Mouse (Mus musculus) heart, embryonic 16.5 days (tissue): ENCODE results near the gene Cenpi. TPM values are rescaled to one million over a fixed set of nuclear protein-coding genes. Genes with fewer than 3 reads are reported as not detected.

Experiments used
- ATAC-seq: fragments of 200-750 bp; cut with Nextera tagmentation; replicated peaks from 2 replicates; pipeline ENCODE4 v1.8.0; 2017; ENCODE audit warnings: moderate number of reproducible peaks; ENCODE audit not compliant: insufficient read depth, low FRiP score; ENCODE audit errors: extremely low read depth
- H3K27ac ChIP-seq: fragments of 300-500 bp; sonication (generic); 2 replicates; pipeline ENCODE4 v1.5.1; 2014; ENCODE audit warnings: mild to moderate bottlenecking, low read length, control low read depth, moderate library complexity
- H3K27me3 ChIP-seq: fragments of 300-500 bp; sonication (generic); 2 replicates; pipeline ENCODE4 v1.6.1; 2014; ENCODE audit warnings: low read length, mixed read lengths; ENCODE audit not compliant: control insufficient read depth, insufficient read depth
- H3K36me3 ChIP-seq: fragments of 300-500 bp; sonication (generic); 2 replicates; pipeline ENCODE4 v1.6.1; 2014; ENCODE audit not compliant: control insufficient read depth, insufficient read depth
- H3K4me1 ChIP-seq: fragments of 300-500 bp; sonication (generic); 2 replicates; pipeline ENCODE4 v1.6.1; 2014; ENCODE audit warnings: low read length, mixed read lengths; ENCODE audit not compliant: control insufficient read depth, insufficient read depth
- H3K4me2 ChIP-seq: fragments of 300-500 bp; sonication (generic); 2 replicates; pipeline ENCODE4 v1.6.1; 2014; ENCODE audit warnings: low read depth, mild to moderate bottlenecking, control low read depth, low read length
- H3K4me3 ChIP-seq: fragments of 300-500 bp; sonication (generic); 2 replicates; pipeline ENCODE4 v1.5.1; 2014; ENCODE audit warnings: mild to moderate bottlenecking, control low read depth, low read length
- H3K9ac ChIP-seq: fragments of 300-500 bp; sonication (generic); 2 replicates; pipeline ENCODE4 v1.6.1; 2014; ENCODE audit warnings: low read length, control low read depth
- H3K9me3 ChIP-seq: fragments of 300-500 bp; sonication (generic); replicated peaks from 2 replicates; pipeline ENCODE4 v1.6.1; 2016; ENCODE audit warnings: low read length; ENCODE audit not compliant: control insufficient read depth
- WGBS: fragments of 180-500 bp; shearing (Covaris S2); extraction: QIAGEN DNeasy Blood & Tissue Kit; methylation state at CpG from one replicate; pipeline ENCODE4 v1.1.7; 2014; 5-methylcytosine and 5-hydroxymethylcytosine counted together
- polyA plus RNA-seq: library from polyadenylated mRNA; unstranded; fragments of >200 nt; fragmentation: Nextera tagmentation; extraction: Ambion mirVana; gene quantifications from 2 replicates; pipeline ENCODE4 v1.2.1, GENCODE M21; 2015

The Cenpi gene
- polyA plus RNA-seq, 1 experiment from 2014 or later, result 32.1 TPM

DNA sequence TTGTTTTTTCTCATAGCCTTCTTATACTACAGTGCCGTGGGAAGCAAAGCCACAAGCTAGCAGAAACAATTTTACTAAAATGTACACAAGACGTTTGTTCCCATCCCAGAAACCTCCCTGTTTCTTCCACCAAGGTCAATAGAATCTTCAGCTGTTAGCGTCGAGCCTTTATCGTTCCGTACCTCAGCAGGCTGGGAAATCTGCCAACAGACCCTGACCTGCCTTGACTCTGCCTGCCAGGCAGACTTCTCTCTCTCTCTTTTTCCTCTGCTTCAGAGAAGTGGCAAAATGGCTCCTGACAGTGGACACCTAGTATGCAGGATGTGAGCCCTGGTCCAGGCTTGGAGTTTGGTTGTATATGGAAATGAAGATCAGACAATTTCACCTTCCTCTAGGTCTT lies 77.0 kb downstream of the Cenpi start:
- WGBS, result 48% methylated on average over 6 of the region's 6 CpGs
- H3K4me3 ChIP-seq, result no peak overlapping the region
- H3K36me3 ChIP-seq, result no peaks in the 10 kb centered on the region
- H3K9ac ChIP-seq, result no peak overlapping the region
- ATAC-seq, result no peak
- H3K9me3 ChIP-seq, result no peaks in the 10 kb centered on the region
- H3K27me3 ChIP-seq, result no peaks in the 10 kb centered on the region
- H3K27ac ChIP-seq, result no peak overlapping the region
- H3K4me2 ChIP-seq, result no peak overlapping the region
- H3K4me1 ChIP-seq, result no peaks in the 10 kb centered on the region

DNA sequence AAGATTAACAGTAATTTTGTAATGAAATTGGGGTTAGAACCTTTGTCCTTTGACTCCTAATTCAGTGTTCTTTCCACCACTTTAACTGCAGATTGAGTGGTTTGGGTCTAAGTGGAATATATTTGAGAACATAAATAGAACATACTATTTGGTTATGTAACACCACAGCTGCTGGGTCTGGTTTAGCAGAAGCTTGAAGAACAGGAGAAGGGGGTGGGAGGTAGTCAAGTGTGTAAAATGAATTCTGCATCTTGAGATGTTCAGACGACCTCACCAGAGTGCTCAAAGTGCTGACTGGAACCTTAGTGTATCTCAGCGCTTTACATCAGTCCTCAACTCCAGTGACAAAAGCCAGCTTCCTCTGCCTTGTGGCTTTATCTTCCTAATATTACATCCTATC lies 91.1 kb downstream of the Cenpi start:
- H3K9me3 ChIP-seq, result no peaks in the 10 kb centered on the region
- H3K4me3 ChIP-seq, result no peak overlapping the region
- 44% methylated on average over 2 of the region's 2 CpGs for WGBS
- H3K27ac ChIP-seq, result no peak overlapping the region
- no peak overlapping the region for H3K4me2 ChIP-seq
- H3K27me3 ChIP-seq, result no peaks in the 10 kb centered on the region
- H3K36me3 ChIP-seq, result no peaks in the 10 kb centered on the region
- no peaks in the 10 kb centered on the region for H3K4me1 ChIP-seq
- no peak for ATAC-seq
- H3K9ac ChIP-seq, result no peak overlapping the region

DNA sequence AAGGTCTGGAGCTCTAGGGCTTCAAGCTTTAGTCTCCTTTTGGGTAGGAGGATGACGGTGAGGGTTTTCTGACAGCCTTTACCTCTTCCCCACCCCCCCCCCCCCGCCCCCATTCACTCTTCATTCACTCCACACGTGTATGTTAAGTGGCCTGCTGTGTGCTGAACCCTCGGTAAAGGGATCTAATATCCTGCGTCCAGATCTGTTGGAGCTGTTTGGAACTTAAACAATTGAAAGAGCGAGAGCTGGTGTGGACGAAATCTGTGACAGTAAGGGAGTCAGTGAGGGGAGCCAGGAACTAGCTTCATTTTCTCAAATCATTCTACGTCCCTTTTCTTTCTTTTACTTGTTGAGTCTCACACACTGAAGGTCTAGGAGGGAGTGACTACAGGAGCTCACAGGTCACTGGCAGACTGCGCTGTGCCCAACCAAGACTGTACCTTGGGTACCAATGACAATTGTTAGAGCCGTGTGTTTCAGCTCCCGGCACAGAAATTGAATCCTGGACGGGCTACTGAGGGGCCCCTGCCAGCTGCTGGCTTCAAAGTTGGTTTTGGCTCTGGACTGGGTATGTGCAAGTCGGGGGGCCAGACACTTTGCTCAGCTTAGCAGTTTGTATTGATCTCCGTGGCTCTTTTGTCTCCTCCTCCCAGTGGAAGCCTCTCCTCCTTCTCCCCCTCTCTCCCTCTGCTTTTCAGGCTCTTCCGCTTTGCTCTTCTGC lies 96.1 kb downstream of the Cenpi start, which contains the start of gene Drp2:
TSS of gene Drp2 (plus strand) at position 689 of the 721 bp plus-strand sequence.
- H3K27me3 ChIP-seq, result peaks cover 3% of the 10 kb centered on the region; the same call in 1 of the 2 replicates
- H3K4me2 ChIP-seq, result peak within 1 kb of the TSS; percentile 68
- WGBS, result 33% methylated on average over 14 of the region's 15 CpGs
- no peak within 1 kb of the TSS for H3K27ac ChIP-seq
- H3K9ac ChIP-seq, result peak within 1 kb of the TSS; percentile 50; the same call in 1 of the 2 replicates
- no peaks in the 10 kb centered on the region for H3K9me3 ChIP-seq
- H3K4me3 ChIP-seq, result peak within 1 kb of the TSS; percentile 44
- H3K36me3 ChIP-seq, result no peaks in the 10 kb centered on the region
- H3K4me1 ChIP-seq, result no peaks in the 10 kb centered on the region
- ATAC-seq, result no peak

- no peak overlapping the region for H3K27ac ChIP-seq
- H3K9me3 ChIP-seq, result no peaks in the 10 kb centered on the region
- 22% methylated on average over 13 of the region's 14 CpGs for WGBS
- ATAC-seq, result no peak; the same call in 1 of the 2 replicates
- peak overlapping the region; percentile 44 for H3K4me3 ChIP-seq
- H3K27me3 ChIP-seq, result peaks cover 3% of the 10 kb centered on the region; the same call in 1 of the 2 replicates
- H3K9ac ChIP-seq, result no peak overlapping the region
- no peaks in the 10 kb centered on the region for H3K4me1 ChIP-seq
- H3K36me3 ChIP-seq, result no peaks in the 10 kb centered on the region
- peak overlapping the region; percentile 68 for H3K4me2 ChIP-seq
Observed at GRCm38 (mm10) chrX:134404584-134404955, 96.7 kb downstream of the Cenpi start.

GRCm38 (mm10) chrX:134409354-134409900 lies 101.5 kb downstream of the Cenpi start:
- Histone ChIP-seq H3K27me3 (peaks cover 3% of the 10 kb centered on the region; the same call in 1 of the 2 replicates), H3K27ac (no peak overlapping the region), H3K4me1 (no peaks in the 10 kb centered on the region), H3K4me3 (no peak overlapping the region), H3K4me2 (no peak overlapping the region), H3K9me3 (no peaks in the 10 kb centered on the region), H3K36me3 (no peaks in the 10 kb centered on the region), H3K9ac (no peak overlapping the region)
- WGBS, result 82% methylated on average over 6 of the region's 6 CpGs
- no peak for ATAC-seq

GRCm38 (mm10) chrX:134412096-134412495 lies 104.2 kb downstream of the Cenpi start:
- H3K4me1 ChIP-seq, result no peaks in the 10 kb centered on the region

More at GRCm38 (mm10) chrX:134412096-134412495, 104.2 kb downstream of the Cenpi start:
- H3K4me3 ChIP-seq, result no peak overlapping the region
- no peaks in the 10 kb centered on the region for H3K9me3 ChIP-seq
- H3K27me3 ChIP-seq, result no peaks in the 10 kb centered on the region
- no peak overlapping the region for H3K9ac ChIP-seq
- ATAC-seq, result no peak
- H3K36me3 ChIP-seq, result no peaks in the 10 kb centered on the region
- H3K4me2 ChIP-seq, result no peak overlapping the region
- WGBS, result 43% methylated on average over 1 of the region's 1 CpGs
- no peak overlapping the region for H3K27ac ChIP-seq

Other genes starting within 250 kb of the Cenpi start
- 25.3 and 25.8 TPM in 2 replicates for gene Cstf2, start 248.9 kb upstream of the Cenpi start, polyA plus RNA-seq
- 0.55 and 0.56 TPM in 2 replicates for gene Xkrx, start 146.0 kb upstream of the Cenpi start, polyA plus RNA-seq
- 0.09 and 0.16 TPM in 2 replicates for gene Arl13a, start 120.6 kb upstream of the Cenpi start, polyA plus RNA-seq
- 0.25 TPM in 1 of 2 replicates, not detected in the other for gene Nox1, start 86.1 kb upstream of the Cenpi start, polyA plus RNA-seq
- 44.1 and 46.3 TPM in 2 replicates for gene Trmt2b, start 31.1 kb upstream of the Cenpi start, polyA plus RNA-seq
- 23.7 and 24.3 TPM in 2 replicates for gene Tmem35a, start 12.9 kb upstream of the Cenpi start, polyA plus RNA-seq
- gene Drp2, start 96.5 kb downstream of the Cenpi start, polyA plus RNA-seq, result 0.25 and 0.29 TPM in 2 replicates
- gene Taf7l, start 168.4 kb downstream of the Cenpi start, polyA plus RNA-seq, result not detected in 2 replicates
- gene Timm8a1, start 233.8 kb downstream of the Cenpi start, polyA plus RNA-seq, result 80.5 and 81.6 TPM in 2 replicates